Mouse (Mus musculus) forebrain, embryonic 16.5 days (tissue): Measurements from ENCODE around the gene Sptbn2. TPM values are rescaled to one million over a fixed set of nuclear protein-coding genes. Genes with fewer than 3 reads are reported as not detected.

Experiments used
- ATAC-seq: fragments of 200-750 bp; cut with Nextera tagmentation; 2 replicates; pipeline ENCODE4 v1.8.0; 2017; ENCODE audit warnings: mild to moderate bottlenecking, moderate library complexity
- H3K27ac ChIP-seq: fragments of 300-500 bp; sonication (generic); 2 replicates; pipeline ENCODE4 v1.5.1; 2014; ENCODE audit warnings: low read length, control low read depth
- H3K27me3 ChIP-seq: fragments of 300-500 bp; sonication (generic); replicated peaks from 2 replicates; pipeline ENCODE4 v1.6.1; 2014; ENCODE audit warnings: low read length; ENCODE audit not compliant: control insufficient read depth, insufficient read depth
- H3K36me3 ChIP-seq: fragments of 300-500 bp; sonication (generic); 2 replicates; pipeline ENCODE4 v1.6.1; 2014; ENCODE audit not compliant: control insufficient read depth, insufficient read depth
- H3K4me1 ChIP-seq: fragments of 300-500 bp; sonication (generic); replicated peaks from 2 replicates; pipeline ENCODE4 v1.6.1; 2014; ENCODE audit warnings: low read length; ENCODE audit not compliant: control insufficient read depth, insufficient read depth
- H3K4me2 ChIP-seq: fragments of 300-500 bp; sonication (generic); 2 replicates; pipeline ENCODE4 v1.6.1; 2014; ENCODE audit warnings: mild to moderate bottlenecking, low read length, control low read depth
- H3K4me3 ChIP-seq: fragments of 300-500 bp; sonication (generic); replicated peaks from 2 replicates; pipeline ENCODE4 v1.5.1; 2014; ENCODE audit warnings: mild to moderate bottlenecking, low read length, control low read depth
- H3K9ac ChIP-seq: fragments of 300-500 bp; sonication (generic); replicated peaks from 2 replicates; pipeline ENCODE4 v1.6.1; 2014; ENCODE audit warnings: low read depth, low read length, control low read depth
- H3K9me3 ChIP-seq: fragments of 300-500 bp; sonication (generic); 2 replicates; pipeline ENCODE4 v1.6.1; 2016; ENCODE audit warnings: low read length; ENCODE audit not compliant: control insufficient read depth
- WGBS: fragments of 180-500 bp; shearing (Covaris S2); extraction: QIAGEN DNeasy Blood & Tissue Kit; methylation state at CpG from one replicate; pipeline ENCODE4 v1.1.7; 2014; 5-methylcytosine and 5-hydroxymethylcytosine counted together
- polyA plus RNA-seq: library from polyadenylated mRNA; unstranded; fragments of >200 nt; fragmentation: Nextera tagmentation; extraction: Ambion mirVana; gene quantifications from 2 replicates; pipeline ENCODE4 v1.2.1, GENCODE M21; 2015

Gene Sptbn2
- polyA plus RNA-seq, 1 experiment from 2014 or later = 40.3 TPM

DNA sequence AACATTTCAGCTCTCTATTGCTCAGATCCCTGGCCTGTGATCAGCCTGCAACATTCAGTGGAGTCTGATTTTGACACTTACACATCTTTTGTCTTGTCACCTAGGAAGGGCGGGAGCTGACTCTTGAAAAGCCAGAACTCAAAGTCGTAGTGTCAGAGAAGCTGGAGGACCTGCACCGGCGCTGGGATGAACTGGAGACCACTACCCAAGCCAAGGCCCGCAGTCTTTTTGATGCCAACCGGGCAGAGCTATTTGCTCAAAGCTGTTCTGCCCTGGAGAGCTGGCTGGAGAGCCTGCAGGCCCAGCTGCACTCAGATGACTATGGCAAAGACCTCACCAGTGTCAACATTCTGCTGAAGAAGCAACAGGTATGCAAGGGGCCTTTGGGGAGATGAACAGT is 31.3 kb downstream of the Sptbn2 start:
- Histone ChIP-seq H3K4me2 (no peak overlapping the region), H3K27me3 (no peaks in the 10 kb centered on the region), H3K4me1 (no peaks in the 10 kb centered on the region), H3K36me3 (peaks cover 60% of the 10 kb centered on the region), H3K27ac (no peak overlapping the region), H3K9me3 (no peaks in the 10 kb centered on the region), H3K4me3 (no peak overlapping the region), H3K9ac (no peak overlapping the region)
- WGBS = 92% methylated on average over 6 of the region's 6 CpGs
- no peak for ATAC-seq

DNA sequence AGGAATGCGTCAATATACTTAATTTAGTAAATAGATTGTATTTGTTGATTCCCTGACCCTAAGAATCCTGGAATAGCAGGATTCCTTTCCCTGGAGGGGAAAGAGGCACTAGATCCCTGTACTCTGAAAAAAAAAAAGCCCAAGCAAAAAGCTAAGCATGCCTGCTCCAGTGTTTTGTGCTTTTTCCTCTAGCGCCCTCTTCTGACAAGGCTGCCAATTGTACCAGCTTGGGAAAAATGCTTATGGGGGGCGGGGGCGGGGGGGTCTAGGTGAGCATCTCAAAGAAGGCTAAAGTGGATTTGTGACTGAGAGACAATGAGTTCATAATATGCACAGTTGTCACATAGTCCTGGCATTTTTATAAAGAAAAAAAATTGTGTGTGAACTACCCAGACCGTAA is 32.6 kb downstream of the Sptbn2 start:
- WGBS = 38% methylated on average over 5 of the region's 5 CpGs
- Histone ChIP-seq H3K9me3 (no peaks in the 10 kb centered on the region), H3K4me2 (no peak overlapping the region), H3K4me1 (no peaks in the 10 kb centered on the region), H3K27ac (no peak overlapping the region), H3K36me3 (peaks cover 62% of the 10 kb centered on the region), H3K9ac (no peak overlapping the region), H3K4me3 (no peak overlapping the region), H3K27me3 (no peaks in the 10 kb centered on the region)
- ATAC-seq = no peak

DNA sequence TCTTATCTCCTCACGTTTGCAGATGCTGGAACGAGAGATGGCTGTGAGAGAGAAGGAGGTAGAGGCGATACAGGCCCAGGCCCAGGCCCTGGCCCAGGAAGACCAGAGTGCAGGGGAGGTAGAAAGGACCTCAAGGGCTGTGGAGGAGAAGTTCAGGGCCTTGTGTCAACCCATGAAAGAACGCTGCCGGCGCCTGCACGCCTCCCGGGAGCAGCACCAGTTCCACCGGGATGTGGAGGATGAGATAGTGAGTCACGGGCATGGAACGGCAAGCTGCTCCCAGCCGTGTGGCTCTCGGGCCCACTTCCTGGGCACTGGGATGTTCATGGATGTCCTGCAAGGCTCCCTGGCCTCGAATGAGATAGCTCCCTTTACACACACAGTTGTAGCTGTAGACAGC is 33.1 kb downstream of the Sptbn2 start:
- H3K4me2 ChIP-seq = no peak overlapping the region
- H3K36me3 ChIP-seq = peaks cover 63% of the 10 kb centered on the region
- no peak overlapping the region for H3K27ac ChIP-seq
- WGBS = 88% methylated on average over 14 of the region's 14 CpGs
- H3K9ac ChIP-seq = no peak overlapping the region
- no peak overlapping the region for H3K4me3 ChIP-seq
- no peaks in the 10 kb centered on the region for H3K4me1 ChIP-seq
- H3K9me3 ChIP-seq = no peaks in the 10 kb centered on the region
- no peaks in the 10 kb centered on the region for H3K27me3 ChIP-seq
- no peak for ATAC-seq

DNA sequence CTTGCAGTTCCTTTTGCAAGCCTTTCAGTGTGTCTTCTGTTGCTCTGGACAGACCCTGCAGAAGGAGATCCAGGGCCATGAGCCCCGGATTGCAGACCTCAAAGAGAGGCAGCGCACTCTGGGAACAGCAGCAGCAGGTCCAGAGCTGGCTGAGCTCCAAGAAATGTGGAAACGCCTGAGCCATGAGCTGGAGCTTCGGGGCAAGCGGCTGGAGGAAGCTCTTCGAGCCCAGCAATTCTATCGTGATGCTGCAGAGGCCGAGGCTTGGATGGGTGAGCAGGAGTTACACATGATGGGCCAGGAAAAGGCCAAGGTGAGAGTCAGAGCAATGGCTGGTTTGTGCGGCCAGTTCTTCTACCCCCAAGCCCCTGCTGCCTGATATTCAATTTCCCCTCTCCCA is 34.1 kb downstream of the Sptbn2 start:
- peaks cover 62% of the 10 kb centered on the region for H3K36me3 ChIP-seq

DNA sequence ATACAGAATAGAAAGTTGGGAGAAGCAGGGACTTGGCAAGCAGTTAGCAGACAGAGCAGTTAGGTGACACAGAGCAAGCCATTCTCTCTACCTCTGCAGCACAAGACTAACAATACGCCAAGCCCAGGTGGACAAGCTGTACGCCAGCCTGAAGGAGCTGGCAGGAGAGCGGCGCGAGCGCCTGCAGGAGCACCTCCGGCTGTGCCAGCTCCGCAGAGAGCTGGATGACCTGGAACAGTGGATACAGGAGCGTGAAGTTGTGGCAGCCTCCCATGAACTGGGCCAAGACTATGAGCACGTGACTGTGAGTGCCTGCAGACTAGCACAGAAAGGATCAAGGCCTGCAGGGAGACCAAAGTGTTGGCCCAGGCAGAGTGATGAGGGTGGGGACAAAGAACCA is 34.7 kb downstream of the Sptbn2 start:
- ATAC-seq = no peak
- H3K36me3 ChIP-seq = peaks cover 60% of the 10 kb centered on the region
- H3K4me2 ChIP-seq = no peak overlapping the region
- H3K9me3 ChIP-seq = no peaks in the 10 kb centered on the region
- no peak overlapping the region for H3K9ac ChIP-seq
- 90% methylated on average over 10 of the region's 10 CpGs for WGBS
- H3K27ac ChIP-seq = no peak overlapping the region
- H3K4me3 ChIP-seq = no peak overlapping the region
- H3K27me3 ChIP-seq = no peaks in the 10 kb centered on the region
- H3K4me1 ChIP-seq = no peaks in the 10 kb centered on the region

More for the DNA sequence above, 34.1 kb downstream of the Sptbn2 start:
- H3K4me3 ChIP-seq = no peak overlapping the region
- no peak overlapping the region for H3K4me2 ChIP-seq
- no peak for ATAC-seq
- no peaks in the 10 kb centered on the region for H3K27me3 ChIP-seq
- no peak overlapping the region for H3K9ac ChIP-seq
- no peak overlapping the region for H3K27ac ChIP-seq
- H3K4me1 ChIP-seq = no peaks in the 10 kb centered on the region
- WGBS = 57% methylated on average over 9 of the region's 9 CpGs
- H3K9me3 ChIP-seq = no peaks in the 10 kb centered on the region

DNA sequence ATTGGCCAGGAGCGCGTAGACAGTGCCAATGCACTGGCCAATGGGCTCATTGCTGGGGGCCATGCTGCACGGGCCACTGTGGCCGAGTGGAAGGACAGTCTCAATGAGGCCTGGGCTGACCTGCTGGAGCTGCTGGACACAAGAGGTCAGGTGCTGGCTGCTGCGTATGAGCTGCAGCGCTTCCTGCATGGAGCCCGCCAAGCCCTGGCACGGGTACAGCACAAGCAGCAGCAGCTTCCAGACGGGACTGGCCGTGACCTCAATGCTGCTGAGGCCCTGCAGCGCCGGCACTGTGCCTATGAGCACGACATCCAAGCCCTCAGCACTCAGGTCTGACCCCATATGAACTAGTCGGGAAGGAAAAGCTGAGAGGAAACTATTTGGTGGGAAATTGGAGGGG is 35.6 kb downstream of the Sptbn2 start:
- Histone ChIP-seq H3K4me2 (no peak overlapping the region), H3K9ac (no peak overlapping the region), H3K27me3 (no peaks in the 10 kb centered on the region), H3K9me3 (no peaks in the 10 kb centered on the region), H3K27ac (no peak overlapping the region), H3K4me3 (no peak overlapping the region), H3K36me3 (peaks cover 60% of the 10 kb centered on the region), H3K4me1 (no peaks in the 10 kb centered on the region)
- WGBS = 86% methylated on average over 14 of the region's 14 CpGs
- ATAC-seq = no peak

DNA sequence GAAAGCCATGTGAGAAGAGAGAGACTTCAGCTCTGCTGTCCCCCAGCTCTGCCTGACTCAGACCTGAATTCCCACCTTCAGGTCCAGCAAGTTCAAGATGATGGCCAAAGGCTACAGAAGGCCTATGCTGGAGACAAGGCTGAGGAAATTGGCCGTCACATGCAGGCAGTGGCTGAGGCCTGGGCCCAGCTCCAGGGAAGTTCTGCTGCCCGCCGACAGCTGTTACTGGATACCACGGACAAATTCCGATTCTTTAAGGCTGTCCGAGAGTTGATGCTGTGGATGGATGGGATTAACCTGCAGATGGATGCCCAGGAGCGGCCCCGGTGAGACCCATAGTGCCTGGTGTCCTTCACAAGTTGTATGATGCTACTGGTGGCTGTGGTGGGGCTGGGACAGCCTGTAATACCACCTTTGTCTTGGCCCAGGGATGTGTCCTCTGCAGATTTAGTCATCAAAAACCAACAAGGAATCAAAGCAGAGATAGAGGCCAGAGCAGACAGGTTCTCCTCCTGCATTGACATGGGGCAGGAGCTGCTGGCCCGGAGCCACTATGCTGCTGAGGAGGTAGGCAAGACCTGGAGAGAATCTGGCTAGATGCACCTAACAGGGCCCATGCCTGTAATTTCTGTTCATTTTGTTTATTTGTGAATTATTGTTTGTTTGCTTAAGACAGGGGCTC is 36.8 kb downstream of the Sptbn2 start:
- WGBS = 95% methylated on average over 9 of the region's 9 CpGs
- H3K9me3 ChIP-seq = no peaks in the 10 kb centered on the region
- H3K36me3 ChIP-seq = peaks cover 57% of the 10 kb centered on the region
- no peak overlapping the region for H3K9ac ChIP-seq
- H3K4me2 ChIP-seq = no peak overlapping the region
- no peak overlapping the region for H3K27ac ChIP-seq
- no peak overlapping the region for H3K4me3 ChIP-seq
- no peak for ATAC-seq
- H3K4me1 ChIP-seq = no peaks in the 10 kb centered on the region
- H3K27me3 ChIP-seq = no peaks in the 10 kb centered on the region

DNA sequence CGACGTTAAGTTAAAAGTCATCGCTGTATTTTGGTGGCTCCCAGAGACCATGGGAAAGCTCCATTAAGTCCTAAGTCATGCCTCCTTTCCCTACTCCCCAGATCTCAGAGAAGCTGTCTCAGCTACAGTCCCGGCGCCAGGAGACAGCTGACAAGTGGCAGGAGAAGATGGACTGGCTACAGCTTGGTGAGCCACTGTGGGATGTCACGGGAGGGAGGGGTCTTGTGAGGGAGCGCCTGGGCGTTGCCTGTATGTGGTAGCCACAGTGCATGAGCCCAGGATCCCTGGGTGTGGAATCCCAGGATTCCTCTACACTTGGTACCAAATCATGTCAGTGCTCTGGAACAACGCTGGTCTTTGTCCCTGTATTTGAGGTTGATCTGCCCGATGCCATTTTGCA is 37.5 kb downstream of the Sptbn2 start:
- H3K36me3 ChIP-seq = peaks cover 59% of the 10 kb centered on the region
- no peak for ATAC-seq
- no peaks in the 10 kb centered on the region for H3K9me3 ChIP-seq
- 86% methylated on average over 10 of the region's 10 CpGs for WGBS
- no peak overlapping the region for H3K4me2 ChIP-seq
- H3K4me1 ChIP-seq = no peaks in the 10 kb centered on the region
- no peak overlapping the region for H3K27ac ChIP-seq
- H3K4me3 ChIP-seq = no peak overlapping the region
- no peaks in the 10 kb centered on the region for H3K27me3 ChIP-seq
- H3K9ac ChIP-seq = no peak overlapping the region

DNA sequence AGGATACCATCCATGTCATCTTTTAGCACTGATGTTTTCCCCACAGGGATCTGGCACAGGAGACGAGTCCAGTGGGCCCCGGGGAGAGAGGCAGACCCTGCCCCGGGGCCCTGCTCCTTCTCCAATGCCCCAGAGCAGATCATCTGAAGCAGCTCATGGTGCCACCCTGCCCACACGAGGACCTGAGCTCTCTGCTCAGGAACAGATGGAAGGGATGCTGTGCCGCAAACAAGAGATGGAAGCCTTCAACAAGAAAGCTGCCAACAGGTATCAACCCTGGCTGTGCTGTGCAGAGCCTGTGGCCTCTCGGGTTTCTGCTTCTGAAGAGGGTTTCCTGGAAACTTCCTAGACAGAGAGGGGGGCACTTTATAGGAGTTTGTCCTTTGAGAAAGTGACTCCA is 39.0 kb downstream of the Sptbn2 start:
- Histone ChIP-seq H3K4me3 (no peak overlapping the region), H3K9ac (no peak overlapping the region), H3K27ac (no peak overlapping the region), H3K4me2 (no peak overlapping the region), H3K9me3 (no peaks in the 10 kb centered on the region), H3K27me3 (no peaks in the 10 kb centered on the region), H3K36me3 (peaks cover 48% of the 10 kb centered on the region), H3K4me1 (no peaks in the 10 kb centered on the region)
- WGBS = 83% methylated on average over 6 of the region's 6 CpGs
- ATAC-seq = no peak
